Mouse (Mus musculus): ENCODE data around the gene March1. TPM values are rescaled to one million over a fixed set of nuclear protein-coding genes. Genes with fewer than 3 reads are reported as not detected.

Gene March1
- total and polyA plus RNA-seq, 3 experiments = 0.53 to 1.9 (median 1.2) TPM

DNA sequence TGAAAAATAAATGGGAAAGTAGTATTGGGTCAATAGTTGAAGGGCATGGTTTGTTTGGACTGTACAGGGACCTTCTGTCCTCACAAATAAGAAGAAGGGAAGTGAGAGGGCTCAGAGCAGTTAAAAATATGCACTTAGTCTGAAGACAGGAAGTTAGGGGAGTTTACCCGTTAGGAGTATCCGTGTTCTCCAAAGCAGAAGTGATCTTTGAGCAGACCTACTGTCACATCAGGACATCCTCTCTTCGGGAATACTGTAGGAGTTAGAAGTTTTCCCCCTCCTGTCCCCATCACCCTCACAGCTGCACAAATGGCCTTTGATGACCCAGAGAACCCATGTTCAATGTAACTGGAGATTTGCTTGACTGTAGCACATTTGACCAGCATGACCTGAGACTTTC is 820.2 kb downstream of the March1 start:
- no peaks in the 10 kb centered on the region for H3K36me3 ChIP-seq (ENCODE audit: control insufficient read depth, insufficient read depth, low read length)
- no peaks in the 10 kb centered on the region for H3K27me3 ChIP-seq (ENCODE audit: control insufficient read depth, insufficient read depth, low read length)
- 15% methylated on average over 3 of the region's 3 CpGs for WGBS
- no peak overlapping the region for H3K27ac ChIP-seq
- no peak for DNase-seq
- no peak overlapping the region for H3K9ac ChIP-seq (ENCODE audit: low read depth, low read length)
- TF ChIP-seq CTCF (IDR thresholded peaks at IDR 0.05) (no peak), EP300 (IDR thresholded peaks at IDR 0.05; ENCODE audit: insufficient read depth, low read depth, low read length) (no peak), POLR2A (IDR thresholded peaks at IDR 0.05; ENCODE audit: insufficient read depth, low read depth, low read length) (no peak)
- intact Hi-C loops (cut with DNase I) = no loop called here
- no peaks in the 10 kb centered on the region; the same call in 1 of the 2 replicates for H3K4me1 ChIP-seq (ENCODE audit: control insufficient read depth, insufficient read depth, low read length)
- no peak overlapping the region for H3K4me3 ChIP-seq
- H3K79me2 ChIP-seq (replicated peaks; ENCODE audit: control insufficient read depth, insufficient read depth, low read length) = no peaks in the 10 kb centered on the region

DNA sequence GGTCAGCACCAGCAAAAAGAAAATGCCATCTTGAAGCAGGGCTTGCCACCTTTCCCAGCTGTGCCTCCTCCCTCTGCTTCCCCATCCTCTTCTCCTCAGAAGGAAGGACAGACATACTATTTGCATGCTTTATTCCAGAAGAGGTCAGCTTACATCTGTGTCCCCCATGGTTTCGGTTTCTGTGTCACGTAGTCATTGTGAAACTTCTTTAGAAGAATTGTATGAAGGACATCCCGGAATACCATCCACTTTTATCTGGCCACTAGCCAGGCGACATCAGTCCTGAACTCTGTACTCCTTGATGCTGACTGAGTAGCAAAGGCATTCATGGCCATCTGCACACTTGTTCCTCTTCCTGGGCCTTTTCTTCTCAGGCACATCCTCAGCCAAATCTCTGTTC is 820.8 kb downstream of the March1 start:
- intact Hi-C loops (cut with DNase I) = no loop called here
- no peak for TF ChIP-seq POLR2A (IDR thresholded peaks at IDR 0.05; ENCODE audit: insufficient read depth, low read depth, low read length)
- no peak for TF ChIP-seq EP300 (IDR thresholded peaks at IDR 0.05; ENCODE audit: insufficient read depth, low read depth, low read length)
- no peak for TF ChIP-seq CTCF (IDR thresholded peaks at IDR 0.05)

DNA sequence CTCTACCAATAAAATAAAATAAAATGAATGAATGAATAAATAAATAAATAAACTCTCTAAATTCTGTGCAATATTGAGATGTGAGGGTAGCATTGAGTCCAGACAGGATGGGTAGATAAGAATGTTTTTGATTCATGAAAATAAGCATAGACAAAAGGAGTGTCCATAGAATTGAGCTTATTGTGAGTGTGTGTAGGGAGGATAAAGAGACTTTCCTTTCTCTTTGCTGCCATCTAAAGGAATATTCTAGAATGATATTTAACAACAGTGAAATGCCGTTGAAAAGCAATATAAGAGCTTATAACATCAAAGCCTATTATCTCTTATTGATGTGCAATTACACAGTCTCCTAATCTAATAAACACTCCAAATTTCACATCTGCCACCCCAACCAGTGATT is 823.4 kb downstream of the March1 start:
- no peak for DNase-seq
- Histone ChIP-seq H3K27ac (no peak overlapping the region), H3K79me2 (replicated peaks; ENCODE audit: control insufficient read depth, insufficient read depth, low read length) (no peaks in the 10 kb centered on the region), H3K36me3 (ENCODE audit: control insufficient read depth, insufficient read depth, low read length) (no peaks in the 10 kb centered on the region), H3K4me1 (ENCODE audit: control insufficient read depth, insufficient read depth, low read length) (no peaks in the 10 kb centered on the region; the same call in 1 of the 2 replicates), H3K27me3 (ENCODE audit: control insufficient read depth, insufficient read depth, low read length) (no peaks in the 10 kb centered on the region), H3K9ac (ENCODE audit: low read depth, low read length) (no peak overlapping the region), H3K4me3 (no peak overlapping the region)
- intact Hi-C loops (cut with DNase I) = loop anchor here (5.0 kb wide), 1 partner anchor 119 kb away; no protein-coding TSS in a partner anchor
- no peak for TF ChIP-seq POLR2A (IDR thresholded peaks at IDR 0.05; ENCODE audit: insufficient read depth, low read depth, low read length)
- peak; percentile 49 for TF ChIP-seq CTCF (IDR thresholded peaks at IDR 0.05)
- TF ChIP-seq EP300 (IDR thresholded peaks at IDR 0.05; ENCODE audit: insufficient read depth, low read depth, low read length) = no peak
- 9% methylated on average over 1 of the region's 1 CpGs for WGBS

More for the DNA sequence above, 820.8 kb downstream of the March1 start:
- peak in 1 of 2 experiments; percentile 35 for DNase-seq
- Histone ChIP-seq H3K9ac (ENCODE audit: low read depth, low read length) (no peak overlapping the region), H3K27ac (no peak overlapping the region), H3K79me2 (replicated peaks; ENCODE audit: control insufficient read depth, insufficient read depth, low read length) (no peaks in the 10 kb centered on the region), H3K36me3 (ENCODE audit: control insufficient read depth, insufficient read depth, low read length) (no peaks in the 10 kb centered on the region), H3K4me3 (no peak overlapping the region), H3K27me3 (ENCODE audit: control insufficient read depth, insufficient read depth, low read length) (no peaks in the 10 kb centered on the region), H3K4me1 (ENCODE audit: control insufficient read depth, insufficient read depth, low read length) (no peaks in the 10 kb centered on the region; the same call in 1 of the 2 replicates)
- 45% methylated on average over 4 of the region's 4 CpGs for WGBS

DNA sequence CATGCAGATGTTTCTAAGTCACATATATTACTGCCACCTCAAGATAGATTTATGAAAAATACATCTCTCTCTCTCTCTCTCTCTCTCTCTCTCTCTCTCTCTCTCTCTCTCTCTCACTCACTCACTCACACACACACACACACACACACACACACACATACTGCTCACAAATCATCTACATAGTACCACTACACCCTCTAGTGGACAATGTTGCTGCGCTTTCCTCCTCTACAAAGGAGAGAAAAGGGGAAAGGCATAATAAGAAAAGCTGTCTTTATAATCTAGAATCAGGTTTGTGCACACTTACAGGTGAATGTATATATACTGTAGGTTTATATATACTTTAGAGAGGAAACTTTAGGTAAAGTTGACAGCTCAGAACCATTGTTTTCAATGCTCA is 825.1 kb downstream of the March1 start:
- 18% methylated on average over 1 of the region's 1 CpGs for WGBS
- DNase-seq = no peak
- intact Hi-C loops (cut with DNase I) = loop anchor here (5.0 kb wide), 1 partner anchor 120 kb away; no protein-coding TSS in a partner anchor

DNA sequence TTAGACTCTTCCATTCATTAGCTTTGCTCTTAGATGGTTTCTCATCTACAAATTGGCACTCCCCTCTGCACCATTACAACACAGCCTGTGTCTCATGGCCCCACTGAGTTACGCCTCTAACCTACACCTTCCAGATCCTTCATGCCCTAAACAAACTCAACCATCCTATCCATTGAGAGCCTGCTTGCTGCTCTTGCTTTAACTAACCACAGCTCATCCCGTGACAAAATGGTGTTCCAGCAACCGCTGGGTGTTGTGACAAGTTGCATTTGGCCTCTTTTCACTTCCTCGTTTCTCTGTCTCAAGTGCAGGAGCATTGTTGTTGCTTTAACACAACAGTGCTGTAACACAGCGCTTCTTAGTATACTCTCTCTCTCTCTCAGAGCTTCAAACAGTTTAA is 826.4 kb downstream of the March1 start:
- no peak overlapping the region for H3K4me3 ChIP-seq
- no peaks in the 10 kb centered on the region for H3K79me2 ChIP-seq (replicated peaks; ENCODE audit: control insufficient read depth, insufficient read depth, low read length)
- no peak overlapping the region for H3K9ac ChIP-seq (ENCODE audit: low read depth, low read length)
- H3K27me3 ChIP-seq (ENCODE audit: control insufficient read depth, insufficient read depth, low read length) = no peaks in the 10 kb centered on the region
- intact Hi-C loops (cut with DNase I) = loop anchor here (5.0 kb wide), 1 partner anchor 122 kb away; no protein-coding TSS in a partner anchor
- 62% methylated on average over 5 of the region's 5 CpGs for WGBS
- H3K4me1 ChIP-seq (ENCODE audit: control insufficient read depth, insufficient read depth, low read length) = no peaks in the 10 kb centered on the region
- no peaks in the 10 kb centered on the region for H3K36me3 ChIP-seq (ENCODE audit: control insufficient read depth, insufficient read depth, low read length)
- no peak for TF ChIP-seq EP300 (IDR thresholded peaks at IDR 0.05; ENCODE audit: insufficient read depth, low read depth, low read length)
- no peak for TF ChIP-seq CTCF (IDR thresholded peaks at IDR 0.05)
- TF ChIP-seq POLR2A (IDR thresholded peaks at IDR 0.05; ENCODE audit: insufficient read depth, low read depth, low read length) = no peak
- peak in 1 of 2 experiments; percentile 17 for DNase-seq
- H3K27ac ChIP-seq = no peak overlapping the region

More for the DNA sequence above, 825.1 kb downstream of the March1 start:
- no peaks in the 10 kb centered on the region for H3K27me3 ChIP-seq (ENCODE audit: control insufficient read depth, insufficient read depth, low read length)
- no peaks in the 10 kb centered on the region for H3K36me3 ChIP-seq (ENCODE audit: control insufficient read depth, insufficient read depth, low read length)
- H3K9ac ChIP-seq (ENCODE audit: low read depth, low read length) = no peak overlapping the region
- H3K4me1 ChIP-seq (ENCODE audit: control insufficient read depth, insufficient read depth, low read length) = no peaks in the 10 kb centered on the region; the same call in 1 of the 2 replicates
- H3K4me3 ChIP-seq = no peak overlapping the region
- no peak overlapping the region for H3K27ac ChIP-seq
- H3K79me2 ChIP-seq (replicated peaks; ENCODE audit: control insufficient read depth, insufficient read depth, low read length) = no peaks in the 10 kb centered on the region
- TF ChIP-seq CTCF (IDR thresholded peaks at IDR 0.05) (peak; percentile 43), EP300 (IDR thresholded peaks at IDR 0.05; ENCODE audit: insufficient read depth, low read depth, low read length) (no peak), POLR2A (IDR thresholded peaks at IDR 0.05; ENCODE audit: insufficient read depth, low read depth, low read length) (no peak)

DNA sequence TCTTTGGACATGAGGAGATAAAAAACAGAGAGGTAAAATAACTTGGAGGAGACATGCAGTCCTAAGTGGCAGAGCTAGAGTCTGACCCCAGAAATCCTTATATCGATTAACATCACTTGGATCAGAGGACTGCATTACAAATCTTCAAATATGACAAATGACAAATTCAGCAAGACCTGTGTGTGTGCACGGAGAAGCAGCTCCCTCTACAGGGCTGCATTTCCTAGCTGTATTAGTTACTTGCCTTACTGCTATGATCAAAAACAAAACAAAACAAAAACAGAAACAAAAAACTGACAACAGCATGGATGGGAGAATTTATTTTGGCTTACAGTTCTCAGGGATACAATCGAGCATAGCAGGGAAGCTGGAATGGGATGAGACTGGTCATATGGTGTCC is 827.7 kb downstream of the March1 start:
- Histone ChIP-seq H3K4me3 (no peak overlapping the region), H3K9ac (ENCODE audit: low read depth, low read length) (no peak overlapping the region), H3K79me2 (replicated peaks; ENCODE audit: control insufficient read depth, insufficient read depth, low read length) (no peaks in the 10 kb centered on the region), H3K27ac (no peak overlapping the region), H3K4me1 (ENCODE audit: control insufficient read depth, insufficient read depth, low read length) (no peaks in the 10 kb centered on the region), H3K36me3 (ENCODE audit: control insufficient read depth, insufficient read depth, low read length) (no peaks in the 10 kb centered on the region), H3K27me3 (ENCODE audit: control insufficient read depth, insufficient read depth, low read length) (no peaks in the 10 kb centered on the region)
- DNase-seq = no peak
- 66% methylated on average over 3 of the region's 3 CpGs for WGBS
- TF ChIP-seq EP300 (IDR thresholded peaks at IDR 0.05; ENCODE audit: insufficient read depth, low read depth, low read length) (no peak), CTCF (IDR thresholded peaks at IDR 0.05) (no peak), POLR2A (IDR thresholded peaks at IDR 0.05; ENCODE audit: insufficient read depth, low read depth, low read length) (no peak)
- intact Hi-C loops (cut with DNase I) = no loop called here

All from heart, adult 2 months (tissue).